Mouse (Mus musculus): ENCODE measurements around the gene Scly. TPM values are rescaled to one million over a fixed set of nuclear protein-coding genes. Genes with fewer than 3 reads are reported as not detected.

The Scly gene
- polyA plus RNA-seq, 1 experiment, result 29.9 TPM

DNA sequence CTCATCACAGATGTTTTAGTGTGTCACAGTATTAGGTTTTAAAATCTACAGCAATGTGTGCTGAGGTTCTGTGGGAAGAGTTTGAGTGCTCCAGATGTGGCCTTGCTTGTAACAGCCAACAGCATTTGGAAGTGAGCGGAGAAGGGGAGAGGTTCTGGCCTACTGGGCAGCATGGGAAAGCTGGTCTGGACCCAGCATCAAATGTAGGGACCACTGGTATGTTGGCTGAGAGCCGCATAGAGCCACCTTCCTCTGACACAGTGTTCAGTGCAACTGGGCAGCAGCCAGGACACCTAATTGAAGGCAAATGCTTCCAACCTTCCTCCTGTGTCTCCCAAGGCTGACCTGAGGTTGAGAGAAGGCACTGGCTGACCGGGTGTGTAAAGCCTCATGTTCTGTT is 3.9 kb downstream of the Scly start:
- DNase-seq, result no peak
- no peaks in the 10 kb centered on the region; the same call in 1 of the 2 replicates for H3K4me1 ChIP-seq (ENCODE audit: control insufficient read depth, insufficient read depth, low read length)
- no peak overlapping the region for H3K27ac ChIP-seq (ENCODE audit: insufficient read depth, low read length)
- TF ChIP-seq POLR2A (IDR thresholded peaks at IDR 0.05; ENCODE audit: borderline replicate concordance, insufficient read depth, low read length) (no peak), CTCF (IDR thresholded peaks at IDR 0.05; ENCODE audit: borderline replicate concordance, insufficient read depth, low read depth, low read length) (no peak)
- H3K27me3 ChIP-seq (ENCODE audit: control insufficient read depth, insufficient read depth, low read length), result no peaks in the 10 kb centered on the region
- WGBS, result 87% methylated on average over 3 of the region's 3 CpGs
- H3K4me3 ChIP-seq (replicated peaks; ENCODE audit: insufficient read depth, low read depth, low read length), result no peak overlapping the region

DNA sequence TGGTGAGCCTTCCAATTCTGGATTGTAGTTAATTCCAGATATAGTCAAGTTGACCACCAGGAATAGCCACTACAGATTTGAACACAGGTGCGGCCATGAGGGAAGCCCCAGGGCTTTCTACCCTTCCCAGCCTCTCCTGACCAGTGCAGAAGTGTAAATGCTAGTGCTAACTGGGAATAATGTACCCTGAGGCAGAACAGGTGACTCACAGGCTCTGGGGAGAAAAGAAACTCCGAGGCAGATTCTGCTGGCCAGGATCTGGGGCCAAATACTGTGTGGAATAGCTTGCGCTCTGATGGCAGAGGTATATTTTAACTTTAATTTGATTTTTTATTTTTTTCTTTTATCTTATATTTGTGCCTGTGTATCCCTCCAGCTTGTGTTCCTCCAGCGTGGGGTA is 6.5 kb downstream of the Scly start:
- DNase-seq, result no peak
- H3K27me3 ChIP-seq (ENCODE audit: control insufficient read depth, insufficient read depth, low read length), result no peaks in the 10 kb centered on the region
- TF ChIP-seq CTCF (IDR thresholded peaks at IDR 0.05; ENCODE audit: borderline replicate concordance, insufficient read depth, low read depth, low read length), result no peak
- TF ChIP-seq POLR2A (IDR thresholded peaks at IDR 0.05; ENCODE audit: borderline replicate concordance, insufficient read depth, low read length), result no peak
- WGBS, result 91% methylated on average over 4 of the region's 4 CpGs
- H3K4me1 ChIP-seq (ENCODE audit: control insufficient read depth, insufficient read depth, low read length), result no peaks in the 10 kb centered on the region; the same call in 1 of the 2 replicates
- no peak overlapping the region for H3K4me3 ChIP-seq (replicated peaks; ENCODE audit: insufficient read depth, low read depth, low read length)
- no peak overlapping the region for H3K27ac ChIP-seq (ENCODE audit: insufficient read depth, low read length)

DNA sequence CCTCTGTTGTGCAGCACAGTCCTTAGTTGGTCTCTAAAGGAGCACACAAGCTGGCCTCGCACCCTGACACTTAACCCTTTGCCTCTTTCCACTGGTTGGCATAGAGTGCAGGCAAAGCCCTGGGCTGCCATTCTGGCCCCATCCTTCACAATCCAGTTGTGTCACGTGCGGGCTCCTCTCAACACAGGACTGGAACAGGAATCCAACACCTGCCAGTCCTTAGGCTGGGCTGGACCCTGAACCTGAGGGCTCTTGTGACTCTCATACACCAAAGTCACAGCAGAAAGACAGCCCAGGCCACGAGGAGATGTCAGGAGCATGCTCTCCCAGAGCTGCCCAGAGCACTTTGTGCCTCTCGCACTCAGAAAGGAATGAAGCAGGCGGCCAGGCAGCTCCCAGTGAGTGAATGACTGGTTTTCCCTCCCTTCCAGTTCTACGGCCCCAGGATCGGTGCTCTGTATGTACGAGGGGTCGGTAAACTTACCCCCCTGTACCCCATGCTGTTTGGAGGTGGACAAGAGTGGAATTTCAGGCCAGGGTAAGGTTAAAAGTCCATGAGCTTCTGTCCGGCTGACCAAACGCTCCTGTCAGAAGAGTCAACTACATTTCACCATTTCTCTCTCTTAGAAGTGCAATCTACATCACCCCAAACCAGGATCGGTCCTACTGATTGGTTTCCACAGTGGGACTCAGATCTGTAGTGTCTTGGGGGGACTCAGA is 11.4 kb downstream of the Scly start:
- no peaks in the 10 kb centered on the region for H3K4me1 ChIP-seq (ENCODE audit: control insufficient read depth, insufficient read depth, low read length)
- H3K4me3 ChIP-seq (replicated peaks; ENCODE audit: insufficient read depth, low read depth, low read length), result no peak overlapping the region
- 92% methylated on average over 13 of the region's 13 CpGs for WGBS
- H3K27ac ChIP-seq (ENCODE audit: insufficient read depth, low read length), result no peak overlapping the region
- TF ChIP-seq POLR2A (IDR thresholded peaks at IDR 0.05; ENCODE audit: borderline replicate concordance, insufficient read depth, low read length) (no peak), CTCF (IDR thresholded peaks at IDR 0.05; ENCODE audit: borderline replicate concordance, insufficient read depth, low read depth, low read length) (no peak)
- H3K27me3 ChIP-seq (ENCODE audit: control insufficient read depth, insufficient read depth, low read length), result no peaks in the 10 kb centered on the region
- no peak for DNase-seq

DNA sequence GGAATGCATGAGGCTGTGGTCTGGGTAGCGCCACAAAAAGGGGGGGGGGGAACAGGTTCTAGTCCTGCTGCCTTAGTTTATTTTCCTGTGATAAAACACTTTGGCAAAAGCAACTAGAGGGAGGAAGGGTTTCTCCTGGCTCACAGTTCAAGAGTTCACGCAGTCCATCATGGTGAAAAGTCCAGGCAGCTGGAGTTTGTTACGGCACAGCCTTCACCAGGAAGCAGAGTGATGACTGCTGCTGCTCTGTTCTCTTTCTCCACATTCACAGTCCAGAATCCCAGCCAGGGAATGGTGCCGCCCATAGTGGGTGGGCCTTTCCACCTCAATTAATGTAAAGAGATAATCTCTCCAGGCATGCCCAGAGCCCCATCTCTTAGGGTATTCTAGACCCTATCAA is 14.1 kb downstream of the Scly start:
- 92% methylated on average over 4 of the region's 4 CpGs for WGBS
- no peak for TF ChIP-seq POLR2A (IDR thresholded peaks at IDR 0.05; ENCODE audit: borderline replicate concordance, insufficient read depth, low read length)
- TF ChIP-seq CTCF (IDR thresholded peaks at IDR 0.05; ENCODE audit: borderline replicate concordance, insufficient read depth, low read depth, low read length), result no peak
- no peak overlapping the region for H3K27ac ChIP-seq (ENCODE audit: insufficient read depth, low read length)

DNA sequence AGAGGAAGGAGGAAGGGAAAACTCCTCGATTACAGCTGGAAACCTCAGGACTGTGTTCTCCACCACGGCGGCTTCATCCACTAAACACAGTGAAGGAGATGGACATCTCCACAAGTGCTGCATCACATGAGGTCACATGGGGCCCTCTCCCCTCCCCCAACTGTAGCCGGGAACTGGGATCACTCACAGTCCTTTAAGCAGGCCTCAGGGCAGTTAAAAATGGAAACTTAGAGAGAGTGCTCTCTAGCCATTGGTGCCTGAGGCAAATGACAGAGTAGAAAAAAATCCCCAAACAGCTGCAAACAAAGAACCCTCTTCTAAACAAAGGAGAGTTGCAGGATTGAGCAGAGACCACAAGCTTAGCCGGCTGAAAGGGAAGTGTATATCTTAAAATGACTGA is 15.1 kb downstream of the Scly start:
- H3K27me3 ChIP-seq (ENCODE audit: control insufficient read depth, insufficient read depth, low read length), result no peaks in the 10 kb centered on the region
- DNase-seq, result no peak
- WGBS, result 60% methylated on average over 5 of the region's 5 CpGs
- H3K4me3 ChIP-seq (replicated peaks; ENCODE audit: insufficient read depth, low read depth, low read length), result no peak overlapping the region
- no peak overlapping the region for H3K27ac ChIP-seq (ENCODE audit: insufficient read depth, low read length)
- H3K4me1 ChIP-seq (ENCODE audit: control insufficient read depth, insufficient read depth, low read length), result no peaks in the 10 kb centered on the region
- TF ChIP-seq CTCF (IDR thresholded peaks at IDR 0.05; ENCODE audit: borderline replicate concordance, insufficient read depth, low read depth, low read length), result no peak
- TF ChIP-seq POLR2A (IDR thresholded peaks at IDR 0.05; ENCODE audit: borderline replicate concordance, insufficient read depth, low read length), result no peak

More for the DNA sequence above, 14.1 kb downstream of the Scly start:
- Histone ChIP-seq H3K27me3 (ENCODE audit: control insufficient read depth, insufficient read depth, low read length) (no peaks in the 10 kb centered on the region), H3K4me3 (replicated peaks; ENCODE audit: insufficient read depth, low read depth, low read length) (no peak overlapping the region), H3K4me1 (ENCODE audit: control insufficient read depth, insufficient read depth, low read length) (no peaks in the 10 kb centered on the region)
- no peak for DNase-seq

DNA sequence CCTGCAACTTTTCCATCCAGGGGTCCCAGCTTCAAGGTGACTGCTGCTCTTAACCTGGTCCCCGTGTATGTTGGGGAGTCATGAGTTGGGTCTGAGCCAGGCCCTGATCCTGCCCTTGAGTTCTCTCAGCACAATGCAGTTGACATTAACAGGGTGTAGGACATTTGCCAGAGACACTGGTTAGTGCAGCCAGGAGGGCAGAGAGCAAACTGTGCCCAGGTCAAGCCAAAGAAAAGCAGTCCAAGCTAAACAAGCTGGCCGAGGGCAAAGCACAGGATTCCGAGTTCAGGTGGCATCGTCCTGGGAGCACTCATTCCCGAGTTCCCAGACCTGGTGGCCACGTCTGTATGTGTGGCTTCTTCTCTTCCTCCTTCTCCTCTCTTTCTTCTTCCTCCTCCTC is 19.5 kb downstream of the Scly start:
- WGBS, result 81% methylated on average over 6 of the region's 6 CpGs
- Histone ChIP-seq H3K4me3 (replicated peaks; ENCODE audit: insufficient read depth, low read depth, low read length) (no peak overlapping the region), H3K27ac (ENCODE audit: insufficient read depth, low read length) (no peak overlapping the region), H3K4me1 (ENCODE audit: control insufficient read depth, insufficient read depth, low read length) (peaks cover 19% of the 10 kb centered on the region), H3K27me3 (ENCODE audit: control insufficient read depth, insufficient read depth, low read length) (no peaks in the 10 kb centered on the region)
- no peak for DNase-seq
- no peak for TF ChIP-seq POLR2A (IDR thresholded peaks at IDR 0.05; ENCODE audit: borderline replicate concordance, insufficient read depth, low read length)
- TF ChIP-seq CTCF (IDR thresholded peaks at IDR 0.05; ENCODE audit: borderline replicate concordance, insufficient read depth, low read depth, low read length), result no peak

DNA sequence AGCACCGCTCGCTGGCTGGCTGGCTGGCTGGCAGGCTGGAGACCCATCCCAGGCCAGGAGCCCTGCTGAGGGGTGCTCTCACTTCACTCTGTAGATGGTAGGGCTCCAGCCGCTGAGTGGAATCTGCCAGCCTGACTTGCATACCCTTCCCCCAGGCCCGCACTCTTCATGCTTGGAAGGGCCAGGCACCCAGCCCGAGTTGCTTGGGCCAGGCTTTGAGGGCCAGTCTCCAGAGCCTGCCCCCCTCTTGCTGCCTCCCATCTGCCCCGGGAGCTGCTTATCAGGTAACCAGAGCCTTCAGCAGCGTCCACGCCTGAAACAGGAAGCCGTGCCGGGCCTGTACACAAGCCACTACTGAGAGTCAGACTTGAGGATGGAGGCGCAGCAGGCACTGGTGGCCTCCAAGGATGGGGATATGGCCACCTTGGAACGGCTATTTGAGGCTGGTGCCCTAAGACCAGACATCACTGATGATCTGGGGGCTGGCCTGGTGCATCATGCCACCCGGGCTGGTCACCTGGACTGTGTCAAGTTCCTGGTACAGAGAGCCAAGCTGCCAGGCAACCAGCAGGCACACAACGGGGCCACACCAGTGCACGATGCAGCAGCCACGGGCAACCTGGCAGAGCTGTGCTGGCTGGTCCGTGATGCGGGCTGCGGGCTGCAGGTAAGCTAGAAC is 23.8 kb downstream of the Scly start, which contains the start of gene Espnl:
Espnl (plus strand) TSS at position 316 of the 679 bp plus-strand sequence.
- Histone ChIP-seq H3K4me3 (replicated peaks; ENCODE audit: insufficient read depth, low read depth, low read length) (no peak within 1 kb of the TSS), H3K4me1 (ENCODE audit: control insufficient read depth, insufficient read depth, low read length) (peaks cover 20% of the 10 kb centered on the region), H3K27me3 (ENCODE audit: control insufficient read depth, insufficient read depth, low read length) (no peaks in the 10 kb centered on the region), H3K27ac (ENCODE audit: insufficient read depth, low read length) (no peak within 1 kb of the TSS)
- peak; percentile 27 to 33 for DNase-seq
- whole genome bisulfite sequencing, result 14% methylated on average over 19 of the region's 19 CpGs
- TF ChIP-seq POLR2A (IDR thresholded peaks at IDR 0.05; ENCODE audit: borderline replicate concordance, insufficient read depth, low read length), result no peak

DNA sequence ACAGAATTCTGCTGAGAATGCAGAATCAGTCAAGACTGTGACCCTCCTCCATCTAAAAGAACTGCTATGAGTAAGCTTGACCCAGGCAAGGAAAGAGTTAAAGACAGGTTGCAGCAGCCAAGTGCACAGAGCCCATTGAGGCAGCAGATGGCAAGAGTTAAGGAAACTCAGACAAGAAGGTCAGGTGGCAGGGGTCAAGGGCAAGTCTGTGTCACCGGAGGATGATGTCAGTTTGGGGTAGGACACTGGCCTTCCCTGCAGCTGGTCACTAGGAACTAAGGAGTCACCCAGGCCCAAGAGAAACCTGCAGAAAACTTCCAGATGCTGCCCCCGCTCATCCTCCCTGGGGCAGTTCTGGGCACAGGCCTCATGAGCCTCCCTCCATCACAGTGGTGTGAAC is 26.5 kb downstream of the Scly start:
- WGBS, result 75% methylated on average over 2 of the region's 2 CpGs
- no peaks in the 10 kb centered on the region for H3K27me3 ChIP-seq (ENCODE audit: control insufficient read depth, insufficient read depth, low read length)
- peaks cover 17% of the 10 kb centered on the region for H3K4me1 ChIP-seq (ENCODE audit: control insufficient read depth, insufficient read depth, low read length)
- no peak for DNase-seq
- no peak for TF ChIP-seq POLR2A (IDR thresholded peaks at IDR 0.05; ENCODE audit: borderline replicate concordance, insufficient read depth, low read length)
- no peak for TF ChIP-seq CTCF (IDR thresholded peaks at IDR 0.05; ENCODE audit: borderline replicate concordance, insufficient read depth, low read depth, low read length)
- no peak overlapping the region for H3K27ac ChIP-seq (ENCODE audit: insufficient read depth, low read length)
- H3K4me3 ChIP-seq (replicated peaks; ENCODE audit: insufficient read depth, low read depth, low read length), result no peak overlapping the region

Measured in cerebellum, adult 2 months (tissue).